Mouse (Mus musculus) frontal cortex, postnatal 10 days (tissue): ENCODE data around the gene Cd200r4.
"Not testable (repeated sequence)": the region's sequence is repeated elsewhere in the genome, so short reads cannot be mapped to it uniquely, and the experiment has no call there.

ENCODE experiments used
- DNase-seq, 2 experiments: peaks; one replicate each; pipeline ENCODE4 v3.0.0; 2022; ENCODE audit warnings: low spot score in 2 of 2, mixed read lengths in 1 of 2

Cd200r4 gene

DNA sequence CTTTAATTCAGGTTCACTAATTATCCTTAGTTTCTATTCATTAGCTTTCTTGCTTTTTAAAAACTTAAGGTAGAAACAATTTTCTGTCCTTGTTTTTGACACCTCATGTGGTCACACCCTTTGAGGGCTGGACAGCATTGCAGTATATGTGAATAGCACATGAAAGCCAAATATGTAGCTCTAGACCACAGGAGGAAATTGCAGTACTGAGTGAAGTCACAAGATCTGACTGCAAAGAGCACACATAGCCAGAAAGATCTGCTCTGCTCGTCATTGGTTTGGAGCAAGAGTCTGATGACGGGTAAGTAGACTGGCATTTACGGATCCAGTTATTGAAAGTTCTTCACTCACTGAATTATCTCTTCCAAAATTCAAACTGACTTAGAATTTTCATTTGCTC is at the start of gene Cd200r4:
Cd200r4 (plus strand) TSS at position 190 of the 400 bp plus-strand sequence.
- DNase-seq, result no peak

DNA sequence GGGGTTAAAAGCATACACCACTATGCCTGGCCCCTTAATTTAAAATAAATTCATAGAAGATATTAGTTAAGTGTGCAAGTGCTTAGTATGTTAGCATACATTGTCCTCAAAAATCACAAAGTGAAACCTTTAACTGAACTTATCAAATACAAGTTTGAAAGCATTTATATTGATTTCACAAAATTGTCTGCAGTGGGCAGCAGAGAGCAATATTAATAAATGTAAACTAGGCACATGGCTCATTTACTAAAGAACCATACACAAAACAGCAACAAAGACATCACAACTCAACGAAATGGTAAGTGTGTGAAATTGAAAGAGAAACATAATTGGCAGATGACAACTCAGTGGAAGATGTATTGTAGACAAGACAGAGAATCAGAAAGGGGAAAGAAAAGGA is 49.7 kb upstream of the Cd200r4 start:
- DNase-seq, result no peak

- no peak for DNase-seq
These were observed 45.8 kb upstream of the Cd200r4 start, which contains the start of gene Cd200r1 for GRCm38 (mm10) chr16:44765555-44766319. TSS of gene Cd200r1 (plus strand) at chr16:44765736.

DNA sequence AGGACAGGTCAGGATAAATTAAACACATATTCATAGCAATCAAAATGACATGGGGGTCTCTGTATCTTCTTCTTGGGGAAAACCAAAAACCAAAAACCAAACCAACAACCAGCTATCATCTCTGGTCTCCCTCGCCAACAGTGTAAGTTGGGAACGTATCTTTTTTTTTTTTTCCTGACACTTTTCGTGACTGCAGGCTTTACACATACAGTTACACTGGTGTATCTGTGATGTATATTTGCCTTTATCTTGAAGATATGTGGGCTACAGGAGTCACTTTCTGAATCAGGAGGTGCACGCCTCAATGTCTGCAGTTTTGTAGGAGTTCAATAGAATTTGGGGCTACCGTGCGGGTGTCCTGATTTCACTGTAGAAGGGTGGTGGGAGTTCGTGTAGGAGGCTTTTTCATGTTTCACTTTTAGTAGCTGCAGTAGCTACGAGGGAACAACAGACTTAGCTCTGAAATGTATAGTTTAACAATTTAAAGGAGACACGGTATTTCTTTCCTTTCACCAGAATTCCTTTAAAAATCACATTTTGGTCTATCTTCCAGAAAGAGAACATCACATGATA is 45.1 kb upstream of the Cd200r4 start:
- DNase-seq, result no peak

DNA sequence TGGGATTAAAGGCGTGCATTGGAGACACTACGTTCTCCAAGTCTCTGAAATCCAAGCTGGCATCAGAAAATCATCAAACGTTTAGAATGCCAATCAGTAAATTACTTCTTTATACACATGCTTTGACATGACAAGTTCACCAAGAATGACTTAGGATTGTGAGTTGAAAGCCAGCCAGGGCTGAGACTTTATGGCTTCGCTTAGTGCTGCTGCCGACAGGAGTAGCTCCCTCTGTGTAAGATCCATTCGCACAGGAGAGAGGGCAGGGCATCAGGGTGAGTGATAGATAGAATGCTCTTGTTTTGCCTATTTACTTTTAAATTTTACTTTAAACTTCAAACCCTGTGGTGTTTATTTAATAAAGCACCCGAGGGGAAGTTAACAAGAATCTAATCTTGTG is 44.0 kb upstream of the Cd200r4 start:
- DNase-seq, result no peak

- DNase-seq, result no peak
These were observed 43.6 kb upstream of the Cd200r4 start for GRCm38 (mm10) chr16:44767967-44768366.

DNA sequence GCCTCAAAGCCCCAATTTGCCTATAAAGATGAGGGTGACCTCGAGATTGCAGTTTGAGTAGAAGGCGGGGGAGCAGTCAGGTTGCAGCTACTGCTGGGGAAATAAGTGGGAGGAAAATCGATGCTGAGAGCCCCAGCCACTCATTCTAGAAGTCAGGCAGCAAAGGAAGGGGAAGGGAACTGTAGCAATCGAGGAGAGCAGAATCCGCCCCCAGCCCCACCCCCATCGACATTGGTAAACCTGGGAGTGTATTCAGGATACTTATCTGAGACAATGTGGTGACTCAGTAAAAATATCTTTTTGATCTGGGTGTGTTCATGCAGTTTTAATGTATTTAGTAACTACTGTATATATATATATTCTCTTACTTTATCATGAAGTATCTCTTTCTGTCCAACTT is 39.0 kb upstream of the Cd200r4 start:
- DNase-seq, result no peak

DNA sequence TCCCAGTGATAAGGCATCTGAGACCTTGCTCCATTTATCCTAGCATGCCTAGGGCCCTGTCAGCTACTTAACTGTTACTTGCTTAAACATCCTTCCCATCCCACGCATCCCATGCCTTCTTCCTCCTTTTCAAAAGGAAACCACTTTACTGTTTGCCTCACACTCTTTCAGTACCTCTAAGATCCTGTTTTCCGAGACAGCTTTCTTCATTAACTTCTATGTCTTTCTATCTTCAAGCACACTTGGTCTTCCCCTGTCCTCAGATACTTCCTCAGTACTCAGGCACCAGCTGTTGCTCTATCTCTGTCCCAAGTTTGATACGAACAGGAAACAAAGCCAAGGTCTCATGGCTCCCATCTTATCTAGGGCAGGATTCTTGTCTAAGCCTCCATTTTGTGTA is 37.9 kb upstream of the Cd200r4 start:
- no peak for DNase-seq

GRCm38 (mm10) chr16:44774201-44774600 is 37.3 kb upstream of the Cd200r4 start:
- no peak for DNase-seq

- DNase-seq, result no peak
These were observed 32.9 kb upstream of the Cd200r4 start for GRCm38 (mm10) chr16:44778538-44779147.

- no peak for DNase-seq
These were observed 32.0 kb upstream of the Cd200r4 start for GRCm38 (mm10) chr16:44779494-44779893.

GRCm38 (mm10) chr16:44780751-44781150 is 30.8 kb upstream of the Cd200r4 start:
- DNase-seq, result no peak

GRCm38 (mm10) chr16:44786934-44787333 is 24.6 kb upstream of the Cd200r4 start:
- no peak for DNase-seq

- no peak for DNase-seq
These were observed 17.1 kb upstream of the Cd200r4 start for GRCm38 (mm10) chr16:44794416-44794815.

DNA sequence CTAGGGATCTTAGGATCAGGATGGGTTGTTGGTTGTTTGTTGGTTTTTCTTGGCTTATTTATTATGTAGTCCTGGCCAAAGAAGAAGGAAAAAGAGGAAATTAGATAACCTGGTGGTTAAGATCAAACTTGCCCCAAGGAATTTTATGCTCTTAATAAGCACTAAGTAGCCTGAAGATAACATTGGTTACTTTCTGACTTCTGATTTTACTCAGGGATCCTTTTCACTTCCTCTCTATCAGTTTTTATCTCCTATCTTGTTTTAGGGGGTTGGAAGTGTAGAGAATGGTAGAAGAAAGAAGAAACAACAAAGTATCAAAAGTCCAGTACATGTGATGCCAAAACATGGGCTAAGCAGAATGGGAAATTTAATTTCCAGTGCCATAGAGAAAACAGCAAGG is 5.6 kb upstream of the Cd200r4 start:
- DNase-seq, result no peak

GRCm38 (mm10) chr16:44810223-44810622 is 1.3 kb upstream of the Cd200r4 start:
- DNase-seq, result not testable (repeated sequence)

DNA sequence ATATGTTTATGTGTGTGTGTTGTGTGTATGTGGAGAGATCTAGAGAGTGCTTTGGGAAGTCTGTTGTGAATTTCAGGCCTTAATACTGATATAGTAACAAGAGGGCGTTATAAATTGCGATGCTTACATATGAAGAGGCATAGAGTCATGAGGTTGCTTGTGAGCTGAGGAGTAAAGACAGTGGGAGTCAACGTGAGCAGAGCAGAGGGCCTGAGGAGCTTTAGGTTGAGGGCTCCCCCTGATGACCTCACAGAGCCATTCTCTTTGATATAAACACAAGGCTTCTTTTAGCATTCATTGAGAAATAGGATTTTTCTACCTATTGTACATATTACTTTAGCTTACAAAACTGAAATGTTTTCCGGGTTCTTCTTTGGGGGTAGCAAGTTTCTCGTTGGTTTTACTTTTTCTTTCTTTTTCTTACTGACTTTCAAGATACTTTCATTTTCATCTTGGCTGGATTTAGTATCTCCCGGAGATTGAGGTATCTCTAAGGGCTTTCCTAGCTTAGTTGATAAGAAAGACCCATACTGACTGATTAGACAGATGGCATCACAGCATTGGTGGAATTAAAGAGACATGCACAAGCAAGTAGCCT is 1.0 kb downstream of the Cd200r4 start:
- no peak for DNase-seq

GRCm38 (mm10) chr16:44818010-44818409 is 6.5 kb downstream of the Cd200r4 start:
- no peak for DNase-seq

GRCm38 (mm10) chr16:44820545-44820944 is 9.0 kb downstream of the Cd200r4 start:
- DNase-seq, result no peak

GRCm38 (mm10) chr16:44832286-44832685 is 20.8 kb downstream of the Cd200r4 start:
- no peak for DNase-seq

DNA sequence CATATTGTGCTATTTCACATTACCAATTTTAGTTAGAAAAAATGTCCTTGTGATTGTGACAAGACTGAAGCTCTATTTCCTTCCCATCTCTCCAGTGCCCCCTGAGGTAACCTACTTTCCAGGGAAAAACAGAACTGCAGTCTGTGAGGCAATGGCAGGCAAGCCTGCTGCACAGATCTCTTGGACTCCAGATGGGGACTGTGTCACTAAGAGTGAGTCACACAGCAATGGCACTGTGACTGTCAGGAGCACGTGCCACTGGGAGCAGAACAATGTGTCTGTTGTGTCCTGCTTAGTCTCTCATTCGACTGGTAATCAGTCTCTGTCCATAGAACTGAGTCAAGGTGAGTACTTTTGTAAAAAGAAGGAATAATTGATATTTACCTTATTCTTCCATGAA is 21.7 kb downstream of the Cd200r4 start:
- peak in 1 of 2 experiments; percentile 6 for DNase-seq

DNA sequence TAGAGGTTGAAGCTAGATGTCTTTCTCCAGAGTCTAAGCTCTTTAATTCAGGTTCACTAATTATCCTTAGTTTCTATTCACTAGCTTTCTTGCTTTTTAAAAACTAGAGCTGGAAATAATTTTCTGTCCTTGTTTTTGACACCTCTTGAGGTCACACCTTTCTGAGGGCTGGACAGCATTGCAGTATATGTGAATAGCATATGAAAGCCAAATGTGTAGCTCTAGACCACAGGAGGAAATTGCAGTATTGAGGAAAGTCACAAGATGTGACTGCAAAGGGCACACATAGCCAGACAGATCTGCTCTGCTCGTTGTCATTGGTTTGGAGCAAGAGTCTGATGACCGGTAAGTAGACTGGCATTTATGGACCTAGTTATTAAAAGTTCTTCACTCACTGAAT is 55.3 kb downstream of the Cd200r4 start, which contains the start of gene Cd200r2:
Cd200r2 (plus strand) TSS at position 301 of the 400 bp plus-strand sequence.
- no peak for DNase-seq
